Mouse (Mus musculus) heart, postnatal 0 days (tissue): ENCODE results near the gene Invs. TPM values are rescaled to one million over a fixed set of nuclear protein-coding genes. Genes with fewer than 3 reads are reported as not detected.

ENCODE experiments used
- ATAC-seq: fragments of 200-750 bp; cut with Nextera tagmentation; 2 replicates; pipeline ENCODE4 v1.8.0; 2017; ENCODE audit warnings: low read depth, moderate number of reproducible peaks, moderate library complexity; ENCODE audit not compliant: insufficient read depth
- DNase-seq: peaks from one replicate; pipeline ENCODE4 v3.0.0-alpha.2; 2016; ENCODE audit warnings: low spot score
- H3K27ac ChIP-seq: fragments of 300-500 bp; sonication (generic); 2 replicates; pipeline ENCODE4 v1.5.1; 2014; ENCODE audit warnings: low read depth, mild to moderate bottlenecking
- H3K27me3 ChIP-seq: fragments of 300-500 bp; sonication (generic); 2 replicates; pipeline ENCODE4 v1.6.1; 2014; ENCODE audit warnings: low read length, mixed read lengths; ENCODE audit not compliant: control insufficient read depth, insufficient read depth
- H3K36me3 ChIP-seq: fragments of 300-500 bp; sonication (generic); replicated peaks from 2 replicates; pipeline ENCODE4 v1.6.1; 2014; ENCODE audit warnings: low read length, mixed read lengths; ENCODE audit not compliant: control insufficient read depth, insufficient read depth
- H3K4me1 ChIP-seq: fragments of 300-500 bp; sonication (generic); 2 replicates; pipeline ENCODE4 v1.6.1; 2014; ENCODE audit warnings: antibody characterized with exemption; ENCODE audit not compliant: control insufficient read depth, insufficient read depth
- H3K4me2 ChIP-seq: fragments of 300-500 bp; sonication (generic); 2 replicates; pipeline ENCODE4 v1.6.1; 2014; ENCODE audit warnings: low read depth, mild to moderate bottlenecking, low read length, moderate library complexity
- H3K4me3 ChIP-seq: fragments of 300-500 bp; sonication (generic); 2 replicates; pipeline ENCODE4 v1.5.1; 2014; ENCODE audit warnings: low read depth, low read length
- H3K9ac ChIP-seq: fragments of 300-500 bp; sonication (generic); replicated peaks from 2 replicates; pipeline ENCODE4 v1.6.1; 2014; ENCODE audit warnings: low read depth, low read length, mixed read lengths
- H3K9me3 ChIP-seq: fragments of 300-500 bp; sonication (generic); replicated peaks from 2 replicates; pipeline ENCODE4 v1.6.1; 2016; ENCODE audit warnings: low read length; ENCODE audit not compliant: control insufficient read depth
- CTCF ChIP-seq: IDR thresholded peaks from 2 replicates; pipeline ENCODE4 v1.5.1; 2016; ENCODE audit warnings: antibody characterized with exemption, control low read depth, low read depth
- EP300 ChIP-seq: IDR thresholded peaks from 2 replicates; pipeline ENCODE4 v1.6.1; 2016; ENCODE audit warnings: antibody characterized with exemption, low read depth
- WGBS: fragments of 180-500 bp; shearing (Covaris S2); extraction: QIAGEN DNeasy Blood & Tissue Kit; methylation state at CpG from one replicate; pipeline ENCODE4 v1.1.7; 2014; 5-methylcytosine and 5-hydroxymethylcytosine counted together
- polyA plus RNA-seq: library from polyadenylated mRNA; unstranded; fragments of >200 nt; fragmentation: Nextera tagmentation; extraction: Ambion mirVana; gene quantifications from 2 replicates; pipeline ENCODE4 v1.2.1, GENCODE M21; 2015
- total RNA-seq: library from RNA; depleted of rRNA; stranded (reverse); fragments of >200 nt; gene quantifications from 2 replicates; pipeline ENCODE4 v1.2.3, GENCODE M21; 2014; ENCODE audit warnings: low replicate concordance

Gene Invs
- total and polyA plus RNA-seq, 2 experiments from 2014 or later, result 1.6 to 4.4 TPM

GRCm38 (mm10) chr4:48253266-48253665 lies 26.3 kb upstream of the Invs start:
- no peak overlapping the region for H3K27ac ChIP-seq
- no peak for ATAC-seq
- no peak for TF ChIP-seq CTCF
- no peak for TF ChIP-seq EP300

GRCm38 (mm10) chr4:48258045-48258444 lies 21.5 kb upstream of the Invs start:
- no peak for DNase-seq
- TF ChIP-seq CTCF (no peak), EP300 (no peak)
- ATAC-seq, result no peak
- Histone ChIP-seq H3K36me3 (no peaks in the 10 kb centered on the region), H3K9ac (no peak overlapping the region), H3K4me2 (no peak overlapping the region), H3K27me3 (no peaks in the 10 kb centered on the region), H3K4me3 (no peak overlapping the region), H3K4me1 (no peaks in the 10 kb centered on the region), H3K27ac (no peak overlapping the region), H3K9me3 (no peaks in the 10 kb centered on the region)
- 87% methylated on average over 3 of the region's 3 CpGs for WGBS

More at GRCm38 (mm10) chr4:48253266-48253665, 26.3 kb upstream of the Invs start:
- Histone ChIP-seq H3K36me3 (no peaks in the 10 kb centered on the region), H3K9ac (no peak overlapping the region), H3K9me3 (no peaks in the 10 kb centered on the region), H3K27me3 (no peaks in the 10 kb centered on the region), H3K4me1 (no peaks in the 10 kb centered on the region), H3K4me3 (no peak overlapping the region), H3K4me2 (no peak overlapping the region)
- no peak for DNase-seq

DNA sequence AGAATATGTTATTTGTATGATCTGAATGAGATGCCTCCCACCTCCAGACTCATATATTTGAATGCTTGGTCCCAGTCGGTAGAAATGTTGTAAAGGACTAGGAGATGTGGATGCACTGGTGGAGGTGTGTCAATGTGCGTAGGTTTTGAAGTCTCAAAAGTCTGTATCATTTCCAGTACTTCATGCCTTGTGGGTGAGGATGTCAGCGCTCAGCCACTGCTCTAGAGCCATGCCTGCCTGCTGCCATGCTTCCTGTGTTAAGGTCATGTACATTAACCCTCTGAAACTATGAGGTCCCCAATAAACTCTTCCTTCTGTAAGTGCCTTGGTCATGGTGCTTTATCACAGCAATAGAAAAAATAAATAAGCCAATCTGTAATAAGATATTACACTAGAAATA lies 11.9 kb upstream of the Invs start:
- ATAC-seq (no peak), DNase-seq (no peak)
- Histone ChIP-seq H3K4me3 (no peak overlapping the region), H3K4me1 (0 out of 2 replicates have a peak, but pooled peaks cover 4% of the 10 kb centered on the region), H3K4me2 (no peak overlapping the region), H3K27me3 (no peaks in the 10 kb centered on the region), H3K27ac (no peak overlapping the region), H3K36me3 (no peaks in the 10 kb centered on the region), H3K9ac (no peak overlapping the region), H3K9me3 (no peaks in the 10 kb centered on the region)
- TF ChIP-seq CTCF, result no peak
- no peak for TF ChIP-seq EP300
- 80% methylated on average over 3 of the region's 3 CpGs for WGBS

- Histone ChIP-seq H3K27me3 (no peaks in the 10 kb centered on the region), H3K27ac (no peak overlapping the region), H3K4me3 (no peak overlapping the region), H3K9me3 (no peaks in the 10 kb centered on the region), H3K9ac (no peak overlapping the region), H3K4me1 (0 out of 2 replicates have a peak, but pooled peaks cover 4% of the 10 kb centered on the region), H3K4me2 (no peak overlapping the region), H3K36me3 (no peaks in the 10 kb centered on the region)
- DNase-seq, result no peak
- 60% methylated on average over 1 of the region's 1 CpGs for whole genome bisulfite sequencing
- no peak for ATAC-seq
- TF ChIP-seq CTCF (no peak), EP300 (no peak)
These were observed 11.4 kb upstream of the Invs start for GRCm38 (mm10) chr4:48268127-48268526.

DNA sequence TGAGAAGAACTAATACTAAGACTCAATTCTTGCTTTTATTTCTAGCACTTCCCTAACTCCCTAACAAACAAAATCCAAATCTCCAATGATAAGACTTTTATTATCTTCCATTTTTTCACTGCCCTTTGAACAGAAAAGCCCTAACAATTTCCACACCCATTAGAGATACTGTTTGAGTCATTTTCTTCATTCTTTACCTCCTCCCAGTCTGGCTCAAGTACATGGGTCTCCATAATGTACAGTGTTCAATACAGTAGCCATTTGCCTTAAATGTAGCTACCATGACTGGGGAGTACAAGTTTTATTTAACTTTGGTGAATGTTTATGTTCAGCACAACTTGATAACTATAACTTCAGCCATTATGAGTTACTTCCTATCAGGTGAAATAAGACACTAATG lies 9.0 kb upstream of the Invs start:
- H3K27ac ChIP-seq, result no peak overlapping the region
- H3K9ac ChIP-seq, result no peak overlapping the region
- 0 out of 2 replicates have a peak, but pooled peaks cover under 1% of the 10 kb centered on the region for H3K4me1 ChIP-seq
- no peak for TF ChIP-seq EP300
- no peak for TF ChIP-seq CTCF
- H3K4me2 ChIP-seq, result no peak overlapping the region
- no peaks in the 10 kb centered on the region for H3K36me3 ChIP-seq
- H3K9me3 ChIP-seq, result no peaks in the 10 kb centered on the region
- no peak overlapping the region for H3K4me3 ChIP-seq
- DNase-seq (no peak), ATAC-seq (no peak)
- H3K27me3 ChIP-seq, result no peaks in the 10 kb centered on the region

DNA sequence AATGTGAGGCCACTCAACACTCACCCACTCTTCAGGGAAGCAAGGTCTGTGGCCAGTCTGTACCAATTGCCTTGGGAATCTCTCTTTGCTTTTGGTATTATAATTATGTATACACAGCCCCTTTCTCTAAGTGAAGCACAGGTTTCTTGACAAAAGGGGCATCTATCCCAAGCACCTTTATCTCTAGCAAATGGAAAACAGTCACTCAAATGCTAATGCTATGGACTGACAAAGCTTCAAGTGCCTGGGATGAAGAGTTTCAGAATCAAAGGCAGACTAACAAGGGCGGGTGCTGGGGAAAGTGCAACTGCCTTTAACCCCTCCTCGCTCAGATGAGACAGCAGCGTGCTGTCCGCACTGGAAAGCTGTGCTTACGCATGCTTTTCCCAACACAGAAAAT lies 7.7 kb upstream of the Invs start:
- TF ChIP-seq CTCF (no peak), EP300 (no peak)
- H3K36me3 ChIP-seq, result no peaks in the 10 kb centered on the region
- no peak for DNase-seq
- no peaks in the 10 kb centered on the region for H3K4me1 ChIP-seq
- H3K9ac ChIP-seq, result no peak overlapping the region
- WGBS, result 53% methylated on average over 5 of the region's 5 CpGs
- H3K27me3 ChIP-seq, result no peaks in the 10 kb centered on the region
- no peak overlapping the region for H3K4me3 ChIP-seq
- H3K27ac ChIP-seq, result no peak overlapping the region
- no peak for ATAC-seq
- H3K4me2 ChIP-seq, result no peak overlapping the region
- no peaks in the 10 kb centered on the region for H3K9me3 ChIP-seq
